Mouse (Mus musculus) ES-E14 (cell line): ENCODE data around the gene Lpp. TPM values are rescaled to one million over a fixed set of nuclear protein-coding genes. Genes with fewer than 3 reads are reported as not detected.

Experiments
- DNase-seq: peaks from one replicate; pipeline ENCODE4 v3.0.0-alpha.2; 2013; ENCODE audit warnings: low read depth, low spot score
- H3K27ac ChIP-seq: 2 replicates; pipeline ENCODE4 v1.5.1; 2012; ENCODE audit warnings: low read depth, mild to moderate bottlenecking, low read length, moderate library complexity, mixed read lengths; ENCODE audit not compliant: poor library complexity, insufficient read depth, severe bottlenecking
- H3K36me3 ChIP-seq: 2 replicates; pipeline ENCODE4 v1.6.1; 2012; ENCODE audit warnings: mild to moderate bottlenecking, low read length, moderate library complexity, mixed read lengths; ENCODE audit not compliant: control insufficient read depth, poor library complexity, insufficient read depth, severe bottlenecking
- H3K4me1 ChIP-seq, 2 experiments: fragments of 150-350 bp in 1 of 2; sonication (generic) in 1 of 2; 2 replicates each; pipeline ENCODE4 v1.6.1; 2012; ENCODE audit warnings: low read length in 2 of 2, mild to moderate bottlenecking in 1 of 2, mixed read lengths in 1 of 2; ENCODE audit not compliant: control insufficient read depth in 2 of 2, insufficient read depth in 2 of 2, poor library complexity in 1 of 2
- H3K4me3 ChIP-seq, 2 experiments: fragments of 150-350 bp in 1 of 2; sonication (generic) in 1 of 2; 2 replicates each; pipeline ENCODE4 v1.5.1; 2012; ENCODE audit warnings: low read length in 2 of 2, low read depth in 1 of 2, mild to moderate bottlenecking in 1 of 2, mixed read lengths in 1 of 2; ENCODE audit not compliant: insufficient read depth in 1 of 2, poor library complexity in 1 of 2, severe bottlenecking in 1 of 2
- H3K9ac ChIP-seq: 2 replicates; pipeline ENCODE4 v1.6.1; 2012; ENCODE audit warnings: low read depth, mild to moderate bottlenecking, low read length, mixed read lengths; ENCODE audit not compliant: poor library complexity, insufficient read depth, severe bottlenecking
- H3K9me3 ChIP-seq: fragments of 150-350 bp; sonication (generic); 2 replicates; pipeline ENCODE4 v1.6.1; 2012; ENCODE audit warnings: low read depth, mild to moderate bottlenecking, low read length; ENCODE audit not compliant: control insufficient read depth, insufficient read depth
- CHD2 ChIP-seq: IDR thresholded peaks from 2 replicates; pipeline ENCODE4 v1.6.1; 2014; ENCODE audit warnings: mild to moderate bottlenecking, low read depth, low read length, inconsistent platforms
- HCFC1 ChIP-seq: IDR thresholded peaks from 2 replicates; pipeline ENCODE4 v1.6.1; 2012; ENCODE audit warnings: low read length, inconsistent platforms, borderline replicate concordance; ENCODE audit not compliant: insufficient read depth
- MAFK ChIP-seq: IDR thresholded peaks from 2 replicates; pipeline ENCODE4 v1.6.1; 2014; ENCODE audit warnings: mild to moderate bottlenecking, low read depth, low read length, inconsistent platforms; ENCODE audit not compliant: insufficient read depth
- ZC3H11A ChIP-seq: IDR thresholded peaks from 2 replicates; pipeline ENCODE4 v1.6.1; 2012; ENCODE audit warnings: low read depth, mild to moderate bottlenecking, inconsistent platforms, low read length, borderline replicate concordance
- ZNF384 ChIP-seq: IDR thresholded peaks from 2 replicates; pipeline ENCODE4 v1.6.1; 2012; ENCODE audit warnings: low read depth, low read length, inconsistent platforms
- in situ Hi-C, 2 experiments: fragments of 600-800 bp; cut with MboI; formaldehyde crosslinking; loops; one replicate each; pipeline ENCODE4 v1.15.1; 2025; ENCODE audit warnings: low sequenced_read_pairs in 2 of 2, inconsistent platforms in 1 of 2; ENCODE audit not compliant: unreplicated experiment in 2 of 2
- total RNA-seq: library from RNA; depleted of rRNA; stranded (reverse); fragments of 300-350 nt; gene quantifications from 2 replicates; pipeline ENCODE4 v1.2.3, GENCODE M21; 2012

The Lpp gene
- total RNA-seq, 1 experiment: 31.4 TPM

GRCm38 (mm10) chr16:24568061-24568460 is 174.8 kb downstream of the Lpp start:
- in situ Hi-C loops: no loop called here
- Histone ChIP-seq H3K9me3 (no peaks in the 10 kb centered on the region), H3K4me1 (peaks cover 0 to 3% of the 10 kb centered on the region in 2 experiments; a peak in 1 of 4 replicates), H3K36me3 (no peaks in the 10 kb centered on the region), H3K4me3 (no peak overlapping the region), H3K9ac (no peak overlapping the region), H3K27ac (no peak overlapping the region)
- DNase-seq: no peak
- TF ChIP-seq ZC3H11A: no peak
- no peak for TF ChIP-seq HCFC1
- TF ChIP-seq CHD2: no peak
- TF ChIP-seq MAFK: no peak
- TF ChIP-seq ZNF384: no peak

- in situ Hi-C loops: no loop called here
- no peaks in the 10 kb centered on the region for H3K36me3 ChIP-seq
- H3K27ac ChIP-seq: no peak overlapping the region
- no peak for TF ChIP-seq HCFC1
- no peak for TF ChIP-seq CHD2
- no peak for TF ChIP-seq MAFK
- TF ChIP-seq ZNF384: no peak
- TF ChIP-seq ZC3H11A: no peak
- H3K9me3 ChIP-seq: no peaks in the 10 kb centered on the region
- peaks cover 0 to 3% of the 10 kb centered on the region in 2 experiments; a peak in 1 of 4 replicates for H3K4me1 ChIP-seq
- no peak for DNase-seq
- H3K4me3 ChIP-seq: no peak overlapping the region
- no peak overlapping the region for H3K9ac ChIP-seq
Measured at GRCm38 (mm10) chr16:24569681-24570080, 176.4 kb downstream of the Lpp start.

GRCm38 (mm10) chr16:24576999-24577398 is 183.7 kb downstream of the Lpp start:
- no peak overlapping the region for H3K27ac ChIP-seq
- DNase-seq: no peak
- H3K4me1 ChIP-seq: no peaks in the 10 kb centered on the region
- no peaks in the 10 kb centered on the region for H3K36me3 ChIP-seq
- H3K9ac ChIP-seq: no peak overlapping the region
- H3K9me3 ChIP-seq: no peaks in the 10 kb centered on the region
- no peak overlapping the region for H3K4me3 ChIP-seq
- TF ChIP-seq MAFK: no peak
- no peak for TF ChIP-seq ZNF384
- TF ChIP-seq CHD2: no peak
- in situ Hi-C loops: no loop called here

GRCm38 (mm10) chr16:24577798-24578197 is 184.5 kb downstream of the Lpp start:
- Histone ChIP-seq H3K4me3 (no peak overlapping the region), H3K27ac (no peak overlapping the region), H3K9me3 (no peaks in the 10 kb centered on the region), H3K36me3 (no peaks in the 10 kb centered on the region), H3K4me1 (no peaks in the 10 kb centered on the region), H3K9ac (no peak overlapping the region)
- TF ChIP-seq HCFC1: no peak
- TF ChIP-seq MAFK: no peak
- DNase-seq: no peak
- in situ Hi-C loops: no loop called here

- H3K4me1 ChIP-seq: no peaks in the 10 kb centered on the region
- H3K4me3 ChIP-seq: no peak overlapping the region
- TF ChIP-seq CHD2 (no peak), ZC3H11A (no peak), MAFK (no peak), ZNF384 (no peak), HCFC1 (no peak)
- no peaks in the 10 kb centered on the region for H3K36me3 ChIP-seq
- no peak overlapping the region for H3K27ac ChIP-seq
- no peak overlapping the region for H3K9ac ChIP-seq
- no peaks in the 10 kb centered on the region for H3K9me3 ChIP-seq
- no peak for DNase-seq
- in situ Hi-C loops: no loop called here
Measured at GRCm38 (mm10) chr16:24582847-24583246, 189.5 kb downstream of the Lpp start.
